Mouse (Mus musculus): Measurements from ENCODE around the gene Cse1l. TPM values are rescaled to one million over a fixed set of nuclear protein-coding genes. Genes with fewer than 3 reads are reported as not detected.
A peak's percentile ranks its signal among the peaks of the same experiment; 100 is the strongest.

Gene Cse1l
- 30.9 and 37.9 TPM in 2 replicates for polyA plus RNA-seq (2012; rRNA removed)

GRCm38 (mm10) chr2:166905711-166906522 lies at the start of gene Cse1l:
Cse1l (plus strand) TSS chr2:166906040.
- peak; percentile 99 for DNase-seq (ENCODE audit: low spot score)

DNA sequence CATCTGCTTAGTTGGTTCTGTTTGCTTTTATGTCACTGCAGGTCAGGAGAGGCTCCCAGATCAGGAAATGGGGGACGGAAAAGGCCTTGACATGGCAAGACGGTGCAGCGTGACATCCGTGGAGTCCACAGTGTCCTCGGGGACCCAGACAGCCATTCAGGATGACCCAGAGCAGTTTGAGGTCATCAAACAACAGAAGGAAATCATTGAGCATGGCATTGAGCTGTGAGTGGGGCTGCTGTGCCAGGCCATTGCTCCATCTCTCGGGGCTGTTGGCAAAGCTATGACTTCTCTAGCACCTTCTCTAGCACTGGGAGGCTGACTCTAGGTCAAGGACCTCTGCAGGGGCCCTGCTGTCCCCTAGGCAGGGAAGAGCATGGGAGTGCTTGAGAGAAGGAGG lies 49.5 kb upstream of the Cse1l start:
- no peak for DNase-seq (ENCODE audit: low spot score)

DNA sequence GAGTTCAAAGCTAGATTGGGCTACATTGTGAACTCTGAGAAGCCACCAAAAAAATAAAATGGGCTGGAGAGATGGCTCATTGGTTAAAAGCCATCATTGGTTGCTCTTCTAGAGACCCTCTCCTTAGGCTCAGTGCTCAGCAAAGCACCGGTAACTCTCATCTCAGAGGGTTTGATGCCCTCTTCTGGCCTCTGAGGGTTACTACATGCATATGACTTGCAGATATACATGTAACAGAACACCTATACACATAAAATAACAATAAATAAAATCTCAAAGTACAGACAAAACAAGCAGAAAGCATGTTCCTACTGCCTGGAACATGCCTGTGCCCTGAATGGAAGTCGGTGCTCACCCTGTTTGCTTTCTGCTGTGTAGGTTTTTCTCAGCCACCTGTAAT lies 48.7 kb upstream of the Cse1l start:
- no peak for DNase-seq (ENCODE audit: low spot score)

DNA sequence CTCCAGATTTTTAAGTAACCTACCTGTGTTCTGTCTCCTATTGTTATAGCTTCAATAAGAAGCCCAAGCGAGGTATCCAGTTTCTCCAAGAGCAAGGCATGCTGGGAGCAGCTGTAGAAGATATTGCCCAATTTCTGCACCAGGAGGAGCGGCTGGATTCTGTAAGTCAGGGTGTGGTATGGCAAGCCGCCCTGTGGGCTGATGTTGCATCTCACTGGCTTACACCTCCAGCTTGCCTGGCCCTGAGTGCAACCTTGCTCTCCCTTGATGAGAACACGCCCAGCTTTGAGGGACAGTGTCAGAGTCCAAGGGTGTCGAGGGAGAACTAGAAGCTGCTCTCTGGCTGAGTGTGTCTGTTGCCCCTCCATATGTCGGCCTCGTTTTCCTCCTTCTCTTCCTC lies 46.6 kb upstream of the Cse1l start:
- no peak for DNase-seq (ENCODE audit: low spot score)

DNA sequence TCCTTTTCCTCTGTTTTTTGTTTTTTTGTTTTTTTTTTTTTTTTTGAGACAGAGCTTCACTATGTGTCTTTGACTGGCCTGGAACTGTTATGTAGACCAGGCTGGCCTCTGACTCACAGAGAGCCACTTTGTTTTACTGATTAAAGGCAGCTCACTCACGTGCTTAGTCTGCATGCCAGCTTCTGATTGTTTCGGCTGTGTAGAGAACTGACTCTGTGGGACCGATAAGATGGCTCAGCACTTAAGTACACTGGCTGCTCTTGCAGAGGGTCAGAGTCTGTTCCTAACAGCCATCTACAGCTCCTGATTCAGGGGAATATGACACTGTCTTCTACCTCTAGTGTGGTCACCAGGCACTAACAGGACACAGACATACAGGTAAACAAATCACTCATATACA lies 43.3 kb upstream of the Cse1l start:
- no peak for DNase-seq (ENCODE audit: low spot score)

DNA sequence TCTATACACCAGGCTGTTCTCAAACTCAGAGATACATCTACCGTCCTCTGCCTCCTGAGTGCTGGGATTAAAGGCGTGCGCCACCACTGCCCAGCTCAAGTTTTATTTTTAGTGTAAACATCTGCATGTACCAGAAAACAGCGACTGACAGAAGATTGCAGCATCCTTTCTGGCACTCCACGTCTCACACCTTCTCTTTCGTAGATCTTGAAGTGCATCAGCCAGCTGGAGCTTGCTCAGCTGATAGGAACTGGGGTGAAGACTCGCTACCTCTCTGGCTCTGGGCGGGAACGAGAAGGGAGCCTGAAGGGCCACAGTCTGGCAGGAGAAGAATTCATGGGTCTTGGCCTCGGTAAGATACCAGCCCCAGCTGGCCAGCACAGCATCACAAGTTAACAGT lies 40.4 kb upstream of the Cse1l start:
- DNase-seq (ENCODE audit: low spot score) = no peak

DNA sequence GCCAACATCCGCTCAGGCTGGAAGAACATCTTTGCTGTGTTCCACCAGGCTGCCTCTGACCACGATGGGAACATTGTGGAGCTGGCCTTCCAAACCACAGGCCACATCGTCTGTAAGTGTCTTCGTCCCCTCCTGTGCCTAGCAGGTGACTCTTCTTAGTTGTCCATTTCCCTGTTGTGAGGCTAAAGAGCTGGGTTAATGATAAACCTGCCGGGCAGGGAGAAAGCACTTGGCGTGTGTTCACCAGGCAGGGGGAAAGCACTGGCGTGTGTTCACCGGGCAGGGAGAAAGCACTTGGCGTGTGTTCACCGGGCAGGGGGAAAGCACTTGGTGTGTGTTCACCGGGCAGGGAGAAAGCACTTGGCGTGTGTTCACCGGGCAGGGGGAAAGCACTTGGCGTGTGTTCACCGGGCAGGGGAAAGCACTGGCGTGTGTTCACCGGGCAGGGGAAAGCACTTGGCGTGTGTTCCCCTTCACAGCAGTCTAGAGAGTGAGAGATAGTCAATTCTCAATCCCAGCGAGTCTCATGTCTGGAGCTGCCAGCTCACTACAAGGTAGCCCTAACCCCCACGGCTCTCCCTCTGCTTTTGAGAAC lies 35.5 kb upstream of the Cse1l start:
- DNase-seq (ENCODE audit: low spot score) = no peak

DNA sequence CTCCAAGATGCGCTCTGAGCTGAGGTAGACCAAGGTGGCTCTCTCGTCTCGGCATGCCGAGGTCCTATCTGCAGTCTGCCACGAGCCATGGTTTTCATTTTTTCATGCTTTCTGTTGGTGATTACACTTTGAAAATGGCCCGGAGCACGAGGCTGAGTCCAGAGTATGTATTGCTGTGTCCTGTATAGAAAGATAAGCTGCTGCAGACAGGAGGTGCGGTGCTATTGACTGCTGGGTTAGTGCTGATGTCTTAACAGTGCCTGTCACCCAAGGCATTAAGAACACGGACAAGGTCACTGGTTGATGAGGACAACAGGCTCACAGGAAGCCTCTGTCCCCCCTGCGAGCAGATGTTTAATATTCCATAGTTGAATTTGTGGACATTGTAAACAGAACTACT lies 34.9 kb upstream of the Cse1l start:
- no peak for DNase-seq (ENCODE audit: low spot score)

GRCm38 (mm10) chr2:166874675-166875280 lies 31.1 kb upstream of the Cse1l start:
- DNase-seq (ENCODE audit: low spot score) = no peak

- DNase-seq (ENCODE audit: low spot score) = no peak
Observed at GRCm38 (mm10) chr2:166875561-166875960, 30.3 kb upstream of the Cse1l start.

DNA sequence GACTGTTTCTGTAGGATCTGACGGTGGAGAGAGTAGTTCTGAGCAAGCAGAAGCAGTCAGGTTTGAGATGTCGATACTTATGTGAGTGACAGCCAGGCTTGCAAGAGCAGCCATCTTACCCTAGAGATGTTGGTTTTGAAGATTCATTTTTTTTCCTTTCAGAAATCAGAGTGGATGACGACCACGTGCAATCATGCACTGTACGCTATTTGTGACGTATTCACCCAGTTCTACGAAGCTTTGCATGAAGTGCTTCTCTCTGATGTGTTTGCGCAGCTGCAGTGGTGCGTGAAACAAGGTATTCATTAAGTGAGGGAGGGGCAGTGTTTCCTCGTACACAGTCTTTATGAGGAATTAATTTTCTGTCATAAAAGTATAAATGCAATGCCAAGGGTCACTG lies 29.5 kb upstream of the Cse1l start:
- no peak for DNase-seq (ENCODE audit: low spot score)

GRCm38 (mm10) chr2:166885066-166885465 lies 20.8 kb upstream of the Cse1l start:
- DNase-seq (ENCODE audit: low spot score) = no peak

DNA sequence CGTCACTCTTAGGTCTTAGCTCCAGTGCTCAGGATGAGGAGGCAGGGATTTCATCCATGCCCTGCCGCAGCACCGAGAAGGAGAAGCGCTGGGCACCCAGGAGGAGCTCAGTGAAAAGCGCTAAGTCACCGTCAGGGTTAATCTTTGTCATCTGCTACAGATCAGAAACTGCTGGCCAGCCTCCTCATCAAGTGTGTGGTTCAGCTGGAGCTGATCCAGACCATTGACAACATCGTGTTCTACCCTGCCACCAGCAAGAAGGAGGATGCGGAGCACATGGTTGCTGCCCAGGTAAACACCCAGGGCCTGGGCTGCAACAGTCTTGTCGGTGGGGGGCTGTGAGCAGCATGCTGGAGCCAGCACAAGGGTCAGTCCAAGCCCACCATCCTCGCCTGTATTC lies 20.2 kb upstream of the Cse1l start:
- DNase-seq (ENCODE audit: low spot score) = no peak

- no peak for DNase-seq (ENCODE audit: low spot score)
Observed at GRCm38 (mm10) chr2:166886231-166886630, 19.6 kb upstream of the Cse1l start.

DNA sequence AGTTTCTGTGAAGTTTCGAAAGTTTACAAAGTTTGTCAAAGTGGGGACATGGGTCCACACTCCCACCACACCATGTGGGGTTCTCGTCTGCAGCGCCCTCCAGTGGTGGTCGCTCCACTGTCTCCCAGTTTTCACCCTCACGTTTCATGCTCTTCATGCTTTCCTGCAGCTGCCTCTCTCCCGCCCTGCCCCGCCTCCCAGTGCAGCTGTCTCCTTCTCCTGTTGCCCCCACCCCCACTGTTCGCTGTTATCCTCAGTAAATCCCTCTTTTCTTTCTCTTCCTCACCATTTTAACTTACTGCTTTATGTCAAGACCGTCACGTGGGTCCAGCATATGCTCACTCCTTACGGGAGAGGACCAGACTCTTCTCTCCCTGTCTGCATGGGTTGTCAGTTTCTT lies 18.0 kb upstream of the Cse1l start:
- no peak for DNase-seq (ENCODE audit: low spot score)

- DNase-seq (ENCODE audit: low spot score) = no peak
Observed at GRCm38 (mm10) chr2:166891366-166891880, 14.4 kb upstream of the Cse1l start.

DNA sequence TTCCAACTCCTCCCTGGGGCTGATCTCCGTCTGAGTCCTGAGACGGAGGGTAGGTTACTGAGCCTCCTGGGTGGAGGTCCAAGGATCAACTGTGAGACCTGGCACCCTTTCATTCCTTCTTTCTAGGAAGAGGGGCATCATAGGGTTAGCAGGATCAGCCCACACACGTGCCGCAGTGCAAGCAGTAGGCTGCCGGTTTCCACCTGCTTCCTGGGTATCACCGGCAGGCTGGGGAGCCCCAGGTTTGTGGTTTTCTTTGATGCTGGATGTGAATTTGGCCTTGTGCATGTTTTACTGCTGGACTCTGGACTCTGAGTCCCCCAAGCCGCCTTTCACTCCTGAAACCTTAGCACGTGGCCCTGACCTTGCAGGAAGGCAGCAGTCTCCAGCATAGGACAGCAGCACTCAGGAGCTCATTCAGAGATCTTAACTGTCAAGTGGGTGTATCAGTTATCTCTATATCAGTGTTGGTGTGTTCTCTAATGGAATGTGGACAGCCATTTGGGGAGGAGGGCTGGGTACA lies 13.6 kb upstream of the Cse1l start:
- no peak for DNase-seq (ENCODE audit: low spot score)

- no peak for DNase-seq (ENCODE audit: low spot score)
Observed at GRCm38 (mm10) chr2:166893036-166893435, 12.8 kb upstream of the Cse1l start.

- no peak for DNase-seq (ENCODE audit: low spot score)
Observed at GRCm38 (mm10) chr2:166896368-166896767, 9.5 kb upstream of the Cse1l start.

DNA sequence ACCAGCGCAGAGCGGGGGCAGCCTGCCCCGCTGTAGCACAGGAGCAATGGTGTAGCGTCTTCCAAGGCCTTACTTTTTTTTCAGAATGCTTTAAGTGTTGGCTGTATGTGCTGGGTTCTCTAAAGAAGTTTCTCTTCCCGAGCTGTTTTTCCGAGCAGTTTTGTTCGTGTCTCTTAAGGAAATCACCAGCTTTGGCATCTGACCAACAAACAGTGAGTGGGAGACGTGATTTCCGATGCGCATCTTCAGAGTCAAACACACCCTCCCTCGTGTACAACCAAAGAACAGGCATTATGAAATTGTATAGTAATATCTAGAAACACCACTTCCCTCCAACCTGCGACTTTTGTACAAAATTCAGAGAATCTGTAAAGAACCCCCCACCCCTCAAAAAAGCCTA lies 8.9 kb upstream of the Cse1l start:
- DNase-seq (ENCODE audit: low spot score) = no peak

- DNase-seq (ENCODE audit: low spot score) = no peak
Observed at GRCm38 (mm10) chr2:166899161-166899560, 6.7 kb upstream of the Cse1l start.

DNA sequence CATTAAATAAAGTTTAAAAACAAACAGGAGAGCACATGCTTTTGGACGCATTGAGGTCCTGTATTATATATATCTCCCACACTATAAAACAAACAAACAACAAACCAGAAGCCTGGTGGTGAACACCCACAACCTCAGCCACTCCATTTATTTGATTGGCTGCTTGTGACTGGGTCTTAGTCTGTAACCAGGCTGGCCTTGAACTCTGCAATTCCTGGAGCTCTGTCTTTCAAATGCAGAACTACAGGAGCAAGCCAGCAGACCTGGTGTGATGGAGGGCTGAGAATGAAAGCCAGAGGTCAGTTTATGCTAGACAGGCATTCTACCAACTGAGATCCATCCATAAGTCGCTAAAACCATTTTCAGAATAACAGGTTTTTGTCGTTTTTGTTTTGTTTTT lies 6.1 kb upstream of the Cse1l start:
- DNase-seq (ENCODE audit: low spot score) = no peak
